Mouse (Mus musculus) hindbrain, embryonic 16.5 days (tissue): Measurements from ENCODE around the gene Stox2. TPM values are rescaled to one million over a fixed set of nuclear protein-coding genes. Genes with fewer than 3 reads are reported as not detected.

ENCODE experiments used
- ATAC-seq: fragments of 200-750 bp; cut with Nextera tagmentation; 2 replicates; pipeline ENCODE4 v1.8.0; 2017; ENCODE audit warnings: moderate TSS enrichment, moderate library complexity
- H3K27ac ChIP-seq: fragments of 300-500 bp; sonication (generic); 2 replicates; pipeline ENCODE4 v1.5.1; 2014; ENCODE audit warnings: low read depth, mild to moderate bottlenecking, control low read depth, low read length, moderate library complexity
- H3K27me3 ChIP-seq: fragments of 300-500 bp; sonication (generic); replicated peaks from 2 replicates; pipeline ENCODE4 v1.6.1; 2014; ENCODE audit warnings: low read length; ENCODE audit not compliant: control insufficient read depth, insufficient read depth
- H3K36me3 ChIP-seq: fragments of 300-500 bp; sonication (generic); 2 replicates; pipeline ENCODE4 v1.6.1; 2014; ENCODE audit warnings: mild to moderate bottlenecking, low read length, moderate library complexity, mixed read lengths; ENCODE audit not compliant: control insufficient read depth, insufficient read depth
- H3K4me1 ChIP-seq: fragments of 300-500 bp; sonication (generic); 2 replicates; pipeline ENCODE4 v1.6.1; 2014; ENCODE audit warnings: low read depth, low read length; ENCODE audit not compliant: control insufficient read depth, insufficient read depth
- H3K4me2 ChIP-seq: fragments of 300-500 bp; sonication (generic); 2 replicates; pipeline ENCODE4 v1.6.1; 2014; ENCODE audit warnings: mild to moderate bottlenecking, low read length, control low read depth, moderate library complexity
- H3K4me3 ChIP-seq: fragments of 300-500 bp; sonication (generic); 2 replicates; pipeline ENCODE4 v1.5.1; 2014; ENCODE audit warnings: mild to moderate bottlenecking, low read length, control low read depth, moderate library complexity
- H3K9ac ChIP-seq: fragments of 300-500 bp; sonication (generic); 2 replicates; pipeline ENCODE4 v1.6.1; 2014; ENCODE audit warnings: low read depth, mild to moderate bottlenecking, control low read depth, low read length, moderate library complexity
- H3K9me3 ChIP-seq: fragments of 300-500 bp; sonication (generic); 2 replicates; pipeline ENCODE4 v1.6.1; 2014; ENCODE audit warnings: mild to moderate bottlenecking, low read length, moderate library complexity; ENCODE audit not compliant: control insufficient read depth
- WGBS: fragments of 180-500 bp; shearing (Covaris S2); extraction: QIAGEN DNeasy Blood & Tissue Kit; methylation state at CpG from one replicate; pipeline ENCODE4 v1.1.7; 2014; 5-methylcytosine and 5-hydroxymethylcytosine counted together
- polyA plus RNA-seq: library from polyadenylated mRNA; unstranded; fragments of >200 nt; fragmentation: Nextera tagmentation; extraction: Ambion mirVana; gene quantifications from 2 replicates; pipeline ENCODE4 v1.2.1, GENCODE M21; 2015

The Stox2 gene
- polyA plus RNA-seq, 1 experiment from 2014 or later, result 28.5 TPM

- ATAC-seq, result peak; percentile 35; the same call in 1 of the 2 replicates
- no peak overlapping the region for H3K9ac ChIP-seq
- H3K4me1 ChIP-seq, result peaks cover 16% of the 10 kb centered on the region
- no peak overlapping the region for H3K27ac ChIP-seq
- H3K27me3 ChIP-seq, result no peaks in the 10 kb centered on the region
- WGBS, result 68% methylated on average over 8 of the region's 8 CpGs
- H3K36me3 ChIP-seq, result no peaks in the 10 kb centered on the region; the same call in 1 of the 2 replicates
- H3K4me2 ChIP-seq, result no peak overlapping the region
- H3K9me3 ChIP-seq, result no peaks in the 10 kb centered on the region
- H3K4me3 ChIP-seq, result no peak overlapping the region
These were observed 239.4 kb downstream of the Stox2 start for GRCm38 (mm10) chr8:47206640-47207237.

- H3K27ac ChIP-seq, result no peak overlapping the region
- H3K27me3 ChIP-seq, result no peaks in the 10 kb centered on the region
- no peak overlapping the region for H3K9ac ChIP-seq
- ATAC-seq, result no peak
- no peak overlapping the region for H3K4me3 ChIP-seq
- H3K36me3 ChIP-seq, result peaks cover 5% of the 10 kb centered on the region
- no peak overlapping the region for H3K4me2 ChIP-seq
- no peaks in the 10 kb centered on the region for H3K9me3 ChIP-seq
- H3K4me1 ChIP-seq, result peaks cover 12% of the 10 kb centered on the region
- WGBS, result 90% methylated on average over 5 of the region's 5 CpGs
These were observed 240.7 kb downstream of the Stox2 start for GRCm38 (mm10) chr8:47205472-47205871.

- Histone ChIP-seq H3K4me3 (no peak overlapping the region), H3K4me2 (no peak overlapping the region), H3K4me1 (no peaks in the 10 kb centered on the region), H3K9ac (no peak overlapping the region), H3K27me3 (no peaks in the 10 kb centered on the region), H3K27ac (no peak overlapping the region), H3K36me3 (peaks cover 29% of the 10 kb centered on the region), H3K9me3 (no peaks in the 10 kb centered on the region)
- WGBS, result 96% methylated on average over 1 of the region's 1 CpGs
- no peak for ATAC-seq
These were observed 249.8 kb downstream of the Stox2 start for GRCm38 (mm10) chr8:47196391-47196790.

- H3K36me3 ChIP-seq, result peaks cover 27% of the 10 kb centered on the region
These were observed 252.7 kb downstream of the Stox2 start for GRCm38 (mm10) chr8:47193321-47193996.

GRCm38 (mm10) chr8:47191444-47192365, 254.5 kb downstream of the Stox2 start:
- ATAC-seq, result peak; percentile 24; the same call in 1 of the 2 replicates
- no peak overlapping the region for H3K9ac ChIP-seq
- H3K27me3 ChIP-seq, result no peaks in the 10 kb centered on the region
- H3K4me1 ChIP-seq, result no peaks in the 10 kb centered on the region
- peaks cover 27% of the 10 kb centered on the region for H3K36me3 ChIP-seq
- H3K4me3 ChIP-seq, result no peak overlapping the region
- 96% methylated on average over 18 of the region's 18 CpGs for WGBS
- no peaks in the 10 kb centered on the region for H3K9me3 ChIP-seq
- no peak overlapping the region for H3K4me2 ChIP-seq
- H3K27ac ChIP-seq, result no peak overlapping the region

More at GRCm38 (mm10) chr8:47193321-47193996, 252.7 kb downstream of the Stox2 start:
- WGBS, result 94% methylated on average over 29 of the region's 29 CpGs
- H3K27ac ChIP-seq, result no peak overlapping the region
- H3K4me3 ChIP-seq, result no peak overlapping the region
- no peak overlapping the region for H3K4me2 ChIP-seq
- H3K9ac ChIP-seq, result no peak overlapping the region
- no peaks in the 10 kb centered on the region for H3K4me1 ChIP-seq
- no peak for ATAC-seq
- H3K27me3 ChIP-seq, result no peaks in the 10 kb centered on the region
- H3K9me3 ChIP-seq, result no peaks in the 10 kb centered on the region

- WGBS, result 40% methylated on average over 6 of the region's 6 CpGs
- no peaks in the 10 kb centered on the region for H3K9me3 ChIP-seq
- H3K27me3 ChIP-seq, result no peaks in the 10 kb centered on the region
- no peak overlapping the region for H3K9ac ChIP-seq
- H3K4me1 ChIP-seq, result no peaks in the 10 kb centered on the region
- H3K4me2 ChIP-seq, result no peak overlapping the region
- no peak overlapping the region for H3K27ac ChIP-seq
- no peak for ATAC-seq
- H3K4me3 ChIP-seq, result no peak overlapping the region
- H3K36me3 ChIP-seq, result peaks cover 9% of the 10 kb centered on the region
These were observed 260.8 kb downstream of the Stox2 start for GRCm38 (mm10) chr8:47185396-47185795.

- no peak for ATAC-seq
- no peak overlapping the region for H3K9ac ChIP-seq
- no peak overlapping the region for H3K4me3 ChIP-seq
- H3K4me1 ChIP-seq, result peaks cover 2% of the 10 kb centered on the region; the same call in 1 of the 2 replicates
- peaks cover 9% of the 10 kb centered on the region for H3K36me3 ChIP-seq
- no peaks in the 10 kb centered on the region for H3K27me3 ChIP-seq
- WGBS, result 63% methylated on average over 6 of the region's 6 CpGs
- H3K9me3 ChIP-seq, result no peaks in the 10 kb centered on the region
- H3K27ac ChIP-seq, result no peak overlapping the region
- no peak overlapping the region for H3K4me2 ChIP-seq
These were observed 263.2 kb downstream of the Stox2 start for GRCm38 (mm10) chr8:47182771-47183558.

GRCm38 (mm10) chr8:47182292-47182691, 263.9 kb downstream of the Stox2 start:
- Histone ChIP-seq H3K27ac (0 out of 2 replicates have a peak overlapping the region, but pooled peaks have one; percentile 4), H3K9ac (no peak overlapping the region), H3K4me3 (no peak overlapping the region), H3K4me1 (peaks cover 2% of the 10 kb centered on the region; the same call in 1 of the 2 replicates), H3K36me3 (peaks cover 9% of the 10 kb centered on the region), H3K27me3 (no peaks in the 10 kb centered on the region), H3K4me2 (no peak overlapping the region), H3K9me3 (no peaks in the 10 kb centered on the region)
- ATAC-seq, result no peak
- 72% methylated on average over 4 of the region's 4 CpGs for WGBS
